Mouse (Mus musculus): Measurements from ENCODE around the gene Bik.

The Bik gene

GRCm38 (mm10) chr15:83534960-83535889, 8.6 kb downstream of the Bik start:
- in situ Hi-C loops (cut with MboI; ENCODE audit: low pct_unique_long_range_greater_than_20kb in 1 of 2, low sequenced_read_pairs in 2 of 2, unreplicated experiment in 1 of 2), result no loop called here

- in situ Hi-C loops (cut with MboI; ENCODE audit: low pct_unique_long_range_greater_than_20kb in 1 of 2, low sequenced_read_pairs in 2 of 2, unreplicated experiment in 1 of 2), result no loop called here
Measured at GRCm38 (mm10) chr15:83535890-83536231, 9.2 kb downstream of the Bik start.

GRCm38 (mm10) chr15:83538855-83539254, 12.2 kb downstream of the Bik start:
- in situ Hi-C loops (cut with MboI; ENCODE audit: low pct_unique_long_range_greater_than_20kb in 1 of 2, low sequenced_read_pairs in 2 of 2, unreplicated experiment in 1 of 2), result no loop called here

GRCm38 (mm10) chr15:83539905-83540304, 13.2 kb downstream of the Bik start:
- in situ Hi-C loops (cut with MboI; ENCODE audit: low pct_unique_long_range_greater_than_20kb in 1 of 2, low sequenced_read_pairs in 2 of 2, unreplicated experiment in 1 of 2), result no loop called here

GRCm38 (mm10) chr15:83541647-83542287, 15.1 kb downstream of the Bik start:
- in situ Hi-C loops (cut with MboI; ENCODE audit: low pct_unique_long_range_greater_than_20kb in 1 of 2, low sequenced_read_pairs in 2 of 2, unreplicated experiment in 1 of 2), result no loop called here

GRCm38 (mm10) chr15:83546029-83546428, 19.4 kb downstream of the Bik start:
- in situ Hi-C loops (cut with MboI; ENCODE audit: low pct_unique_long_range_greater_than_20kb in 1 of 2, low sequenced_read_pairs in 2 of 2, unreplicated experiment in 1 of 2), result no loop called here

- in situ Hi-C loops (cut with MboI; ENCODE audit: low pct_unique_long_range_greater_than_20kb in 1 of 2, low sequenced_read_pairs in 2 of 2, unreplicated experiment in 1 of 2), result no loop called here
Measured at GRCm38 (mm10) chr15:83547144-83547543, 20.5 kb downstream of the Bik start.

GRCm38 (mm10) chr15:83550137-83550536, 23.5 kb downstream of the Bik start:
- in situ Hi-C loops (cut with MboI; ENCODE audit: low pct_unique_long_range_greater_than_20kb in 1 of 2, low sequenced_read_pairs in 2 of 2, unreplicated experiment in 1 of 2), result no loop called here

- in situ Hi-C loops (cut with MboI; ENCODE audit: low pct_unique_long_range_greater_than_20kb in 1 of 2, low sequenced_read_pairs in 2 of 2, unreplicated experiment in 1 of 2), result no loop called here
Measured at GRCm38 (mm10) chr15:83553831-83554230, 27.2 kb downstream of the Bik start.

- in situ Hi-C loops (cut with MboI; ENCODE audit: low pct_unique_long_range_greater_than_20kb in 1 of 2, low sequenced_read_pairs in 2 of 2, unreplicated experiment in 1 of 2), result no loop called here
Measured at GRCm38 (mm10) chr15:83555161-83555974, 28.7 kb downstream of the Bik start.

GRCm38 (mm10) chr15:83560941-83561477, 34.3 kb downstream of the Bik start:
- in situ Hi-C loops (cut with MboI; ENCODE audit: low pct_unique_long_range_greater_than_20kb in 1 of 2, low sequenced_read_pairs in 2 of 2, unreplicated experiment in 1 of 2), result no loop called here

- in situ Hi-C loops (cut with MboI; ENCODE audit: low pct_unique_long_range_greater_than_20kb in 1 of 2, low sequenced_read_pairs in 2 of 2, unreplicated experiment in 1 of 2), result no loop called here
Measured at GRCm38 (mm10) chr15:83562626-83563270, 36.1 kb downstream of the Bik start.

- in situ Hi-C loops (cut with MboI; ENCODE audit: low pct_unique_long_range_greater_than_20kb in 1 of 2, low sequenced_read_pairs in 2 of 2, unreplicated experiment in 1 of 2), result no loop called here
Measured at GRCm38 (mm10) chr15:83563327-83563856, 36.7 kb downstream of the Bik start, which contains the start of the genes Tspo and Mcat. TSS of gene Tspo (plus strand) at chr15:83563592. TSS of gene Mcat (minus strand) at chr15:83563787.

- in situ Hi-C loops (cut with MboI; ENCODE audit: low pct_unique_long_range_greater_than_20kb in 1 of 2, low sequenced_read_pairs in 2 of 2, unreplicated experiment in 1 of 2), result no loop called here
Measured at GRCm38 (mm10) chr15:83563857-83564651, 37.4 kb downstream of the Bik start.

- in situ Hi-C loops (cut with MboI; ENCODE audit: low pct_unique_long_range_greater_than_20kb in 1 of 2, low sequenced_read_pairs in 2 of 2, unreplicated experiment in 1 of 2), result no loop called here
Measured at GRCm38 (mm10) chr15:83565434-83565833, 38.8 kb downstream of the Bik start.

GRCm38 (mm10) chr15:83566006-83566405, 39.3 kb downstream of the Bik start:
- in situ Hi-C loops (cut with MboI; ENCODE audit: low pct_unique_long_range_greater_than_20kb in 1 of 2, low sequenced_read_pairs in 2 of 2, unreplicated experiment in 1 of 2), result no loop called here

GRCm38 (mm10) chr15:83567728-83568127, 41.1 kb downstream of the Bik start:
- in situ Hi-C loops (cut with MboI; ENCODE audit: low pct_unique_long_range_greater_than_20kb in 1 of 2, low sequenced_read_pairs in 2 of 2, unreplicated experiment in 1 of 2), result no loop called here

Data from mouse embryonic stem cell (cell line).